Mouse (Mus musculus) 3134 (cell line): Measurements from ENCODE around the gene Dmwd.
A peak's percentile ranks its signal among the peaks of the same experiment; 100 is the strongest.
"Not testable (repeated sequence)": the region's sequence is repeated elsewhere in the genome, so short reads cannot be mapped to it uniquely, and the experiment has no call there.

Experiments
- DNase-seq: peaks from one replicate; pipeline ENCODE4 v3.0.0-alpha.2; 2011; ENCODE audit warnings: low spot score; ENCODE audit not compliant: insufficient read length; ENCODE audit errors: extremely low read depth

Gene Dmwd

GRCm38 (mm10) chr7:19069500-19069899 lies 6.5 kb upstream of the Dmwd start:
- DNase-seq: no peak

- DNase-seq: not testable (repeated sequence)
Measured at GRCm38 (mm10) chr7:19071024-19071423, 5.0 kb upstream of the Dmwd start.

GRCm38 (mm10) chr7:19073504-19073903 lies 2.5 kb upstream of the Dmwd start:
- DNase-seq: no peak

GRCm38 (mm10) chr7:19074494-19074893 lies 1.5 kb upstream of the Dmwd start:
- DNase-seq: no peak

GRCm38 (mm10) chr7:19075231-19075630 lies 796 bp upstream of the Dmwd start:
- no peak for DNase-seq

- DNase-seq: peak; percentile 39
Measured at GRCm38 (mm10) chr7:19076586-19076991, 562 bp downstream of the Dmwd start.

GRCm38 (mm10) chr7:19077761-19078160 lies 1.7 kb downstream of the Dmwd start:
- no peak for DNase-seq

GRCm38 (mm10) chr7:19078732-19079131 lies 2.7 kb downstream of the Dmwd start:
- DNase-seq: no peak

GRCm38 (mm10) chr7:19080451-19080950 lies 4.5 kb downstream of the Dmwd start:
- DNase-seq: no peak

- no peak for DNase-seq
Measured at GRCm38 (mm10) chr7:19082171-19082570, 6.1 kb downstream of the Dmwd start.

- DNase-seq: peak; percentile 44
Measured at GRCm38 (mm10) chr7:19083096-19083495, 7.1 kb downstream of the Dmwd start.

GRCm38 (mm10) chr7:19083701-19084100 lies 7.7 kb downstream of the Dmwd start, which contains the start of gene Dmpk:
Gene Dmpk, plus strand, starts transcription at chr7:19083849.
- peak; percentile 76 for DNase-seq

GRCm38 (mm10) chr7:19084277-19084771 lies 8.3 kb downstream of the Dmwd start:
- peak; percentile 78 for DNase-seq

- peak; percentile 46 for DNase-seq
Measured at GRCm38 (mm10) chr7:19084921-19085473, 9.0 kb downstream of the Dmwd start.

- no peak for DNase-seq
Measured at GRCm38 (mm10) chr7:19085495-19085894, 9.5 kb downstream of the Dmwd start.

- peak; percentile 94 for DNase-seq
Measured at GRCm38 (mm10) chr7:19086042-19086441, 10.0 kb downstream of the Dmwd start.

- no peak for DNase-seq
Measured at GRCm38 (mm10) chr7:19086760-19087159, 10.7 kb downstream of the Dmwd start.

GRCm38 (mm10) chr7:19088813-19089212 lies 12.8 kb downstream of the Dmwd start:
- DNase-seq: peak; percentile 51

- DNase-seq: no peak
Measured at GRCm38 (mm10) chr7:19091913-19092312, 15.9 kb downstream of the Dmwd start.

- no peak for DNase-seq
Measured at GRCm38 (mm10) chr7:19092381-19093173, 16.6 kb downstream of the Dmwd start.

GRCm38 (mm10) chr7:19093174-19093521 lies 17.1 kb downstream of the Dmwd start:
- DNase-seq: peak; percentile 76
